Mouse (Mus musculus) gastrocnemius, postnatal 10 days (tissue): ENCODE data around the gene Cyth3. TPM values are rescaled to one million over a fixed set of nuclear protein-coding genes. Genes with fewer than 3 reads are reported as not detected.

Experiments used
- DNase-seq: peaks from one replicate; pipeline ENCODE4 v3.0.0; 2021; ENCODE audit warnings: mixed read lengths
- total RNA-seq, 2 experiments: library from RNA; stranded (reverse); gene quantifications; 2 replicates each; pipeline ENCODE4 v1.2.3; 2021

The Cyth3 gene
- total RNA-seq, 2 experiments from 2014 or later: 39.9 to 51.8 TPM

GRCm38 (mm10) chr5:143668884-143669283, 46.6 kb downstream of the Cyth3 start:
- no peak for DNase-seq

GRCm38 (mm10) chr5:143669393-143669792, 47.1 kb downstream of the Cyth3 start:
- no peak for DNase-seq

- DNase-seq: no peak
These were observed 47.6 kb downstream of the Cyth3 start for GRCm38 (mm10) chr5:143669839-143670238.

GRCm38 (mm10) chr5:143670740-143671415, 48.6 kb downstream of the Cyth3 start:
- no peak for DNase-seq

DNA sequence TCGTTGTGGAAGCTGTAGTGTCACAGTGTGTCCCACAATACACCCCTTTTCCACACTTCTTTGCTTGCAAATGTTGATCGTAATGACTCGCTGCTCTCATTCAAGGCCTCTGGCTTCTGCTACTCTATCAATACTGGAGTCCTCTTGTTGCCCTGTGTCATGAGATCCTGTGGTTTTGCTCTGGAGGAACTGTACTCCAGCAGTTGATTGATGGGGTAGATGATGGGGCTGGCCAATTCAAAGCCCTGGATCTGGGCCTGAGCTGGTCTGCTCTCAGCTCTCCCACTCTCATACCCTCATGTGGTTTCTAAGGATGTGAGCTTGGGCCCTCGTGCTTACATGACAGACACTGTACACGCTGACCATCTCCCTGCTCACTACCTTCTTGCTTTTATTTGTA, 52.3 kb downstream of the Cyth3 start:
- no peak for DNase-seq

GRCm38 (mm10) chr5:143676218-143676985, 54.2 kb downstream of the Cyth3 start:
- no peak for DNase-seq

- DNase-seq: no peak
These were observed 55.1 kb downstream of the Cyth3 start for GRCm38 (mm10) chr5:143677363-143677762.

DNA sequence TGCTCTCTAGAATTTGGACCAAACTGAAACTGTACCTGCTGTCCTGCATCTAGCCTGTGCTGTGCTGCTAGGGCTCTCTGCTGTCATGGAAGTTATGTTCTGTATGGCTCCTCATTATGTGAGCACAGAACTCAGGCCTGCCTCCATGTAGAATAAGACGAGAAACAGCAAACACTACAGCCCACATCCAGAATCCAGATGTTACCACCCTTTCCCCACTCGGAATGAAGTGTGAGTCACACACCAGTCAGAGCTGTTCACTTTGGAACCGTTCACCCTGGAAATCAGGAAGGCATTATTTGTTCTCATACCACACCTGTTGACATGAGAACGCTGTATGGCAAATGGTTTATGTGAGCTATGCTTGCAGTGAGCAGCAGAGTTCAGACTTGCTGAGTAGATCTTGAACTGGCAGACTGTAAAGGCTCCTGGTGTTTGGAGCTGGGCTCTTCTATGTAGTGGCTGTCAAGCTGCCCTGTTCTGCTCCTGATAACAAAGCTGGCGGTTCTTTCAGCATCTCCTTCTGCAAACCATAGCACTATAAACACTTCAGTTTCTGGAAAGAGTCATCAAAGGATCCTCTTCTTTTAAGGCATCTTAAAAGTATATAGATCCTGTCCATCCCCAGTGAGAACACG, 56.5 kb downstream of the Cyth3 start:
- no peak for DNase-seq

DNA sequence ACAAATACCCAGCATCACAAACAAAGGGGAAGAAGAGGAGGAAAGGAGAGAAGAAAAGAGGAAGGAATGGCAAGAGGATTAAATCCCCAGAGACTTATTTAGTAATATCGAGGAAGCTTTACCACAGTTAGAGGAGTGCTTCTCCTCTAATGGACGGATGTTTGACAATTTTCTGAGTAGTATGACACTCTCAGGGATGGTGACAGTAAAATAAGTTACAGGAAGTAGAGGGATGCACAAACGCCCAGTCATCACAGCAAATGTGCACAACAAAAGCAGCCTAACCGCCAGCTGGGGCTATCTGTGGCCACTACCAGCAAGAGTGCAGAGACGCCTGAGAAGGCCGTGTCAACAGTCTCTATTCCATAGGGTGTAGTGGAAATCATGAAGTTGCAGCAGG, 57.4 kb downstream of the Cyth3 start:
- no peak for DNase-seq

GRCm38 (mm10) chr5:143683696-143684095, 61.4 kb downstream of the Cyth3 start:
- DNase-seq: no peak

DNA sequence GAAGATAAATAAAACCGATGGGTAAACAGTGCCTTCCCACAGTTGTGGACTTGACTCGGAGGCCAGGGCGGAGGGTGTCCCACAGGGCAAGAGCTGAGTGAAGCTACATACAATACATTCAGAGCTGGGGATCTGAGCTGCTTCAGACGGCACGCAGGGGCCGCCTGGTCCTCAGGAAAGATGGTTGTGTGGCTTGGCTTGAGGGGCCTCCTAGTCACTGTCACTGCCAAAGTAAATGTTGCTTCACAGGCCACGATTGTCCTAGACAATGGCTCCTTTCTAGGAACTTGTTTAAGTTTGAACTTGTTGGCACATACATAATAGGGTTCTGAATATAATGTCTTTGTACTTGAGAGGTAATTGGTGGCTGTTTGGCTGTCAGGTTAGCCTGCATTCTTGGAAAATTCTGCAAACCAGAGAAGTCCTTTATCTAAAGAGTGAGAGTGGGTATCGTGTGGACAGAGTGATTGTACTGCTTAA, 62.7 kb downstream of the Cyth3 start:
- DNase-seq: no peak

GRCm38 (mm10) chr5:143686456-143686855, 64.2 kb downstream of the Cyth3 start:
- no peak for DNase-seq

GRCm38 (mm10) chr5:143687589-143687988, 65.3 kb downstream of the Cyth3 start:
- DNase-seq: no peak

GRCm38 (mm10) chr5:143690392-143690791, 68.1 kb downstream of the Cyth3 start:
- no peak for DNase-seq

GRCm38 (mm10) chr5:143690926-143691325, 68.7 kb downstream of the Cyth3 start:
- DNase-seq: no peak

DNA sequence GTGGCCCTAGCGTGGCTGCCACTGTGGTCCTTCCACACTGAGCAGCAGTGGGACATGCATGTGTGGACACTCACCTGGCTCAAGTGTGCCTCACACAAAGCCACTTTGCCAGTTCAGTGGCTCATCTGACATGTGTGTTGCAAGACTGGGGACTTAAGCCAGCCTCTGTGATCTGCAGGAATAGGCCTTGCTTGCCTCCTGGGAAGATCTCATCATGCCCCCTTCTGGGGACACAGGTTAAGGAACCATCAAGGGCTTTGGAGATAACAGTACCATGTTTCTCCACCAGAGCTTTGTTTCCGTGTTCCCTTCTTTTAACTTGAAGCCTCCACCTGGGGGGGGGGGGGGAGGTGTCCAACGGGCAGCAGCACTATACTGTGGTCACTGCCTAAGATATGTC, 74.1 kb downstream of the Cyth3 start:
- no peak for DNase-seq

DNA sequence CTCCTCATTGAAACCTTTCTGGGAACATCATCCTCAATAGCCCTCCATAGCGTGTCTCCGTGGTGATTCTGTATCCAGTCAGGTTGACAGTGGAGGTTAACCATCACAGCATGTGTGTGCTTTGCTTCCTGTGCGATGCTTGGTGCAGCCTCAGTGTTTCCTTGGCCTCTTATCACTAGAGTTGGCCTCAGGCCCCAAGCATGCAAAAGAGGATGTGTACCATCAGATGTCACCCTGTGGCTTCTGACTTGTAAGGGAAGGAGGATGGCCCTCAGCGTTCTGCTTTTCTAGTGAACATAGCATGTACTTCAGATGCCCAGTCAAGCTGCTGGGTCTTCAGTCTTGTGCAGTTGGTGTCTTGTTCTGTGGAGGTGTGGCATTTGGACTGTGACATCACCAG, 76.2 kb downstream of the Cyth3 start:
- DNase-seq: no peak

- no peak for DNase-seq
These were observed 78.0 kb downstream of the Cyth3 start for GRCm38 (mm10) chr5:143700247-143700646.

- DNase-seq: no peak
These were observed 78.8 kb downstream of the Cyth3 start for GRCm38 (mm10) chr5:143701074-143701473.

DNA sequence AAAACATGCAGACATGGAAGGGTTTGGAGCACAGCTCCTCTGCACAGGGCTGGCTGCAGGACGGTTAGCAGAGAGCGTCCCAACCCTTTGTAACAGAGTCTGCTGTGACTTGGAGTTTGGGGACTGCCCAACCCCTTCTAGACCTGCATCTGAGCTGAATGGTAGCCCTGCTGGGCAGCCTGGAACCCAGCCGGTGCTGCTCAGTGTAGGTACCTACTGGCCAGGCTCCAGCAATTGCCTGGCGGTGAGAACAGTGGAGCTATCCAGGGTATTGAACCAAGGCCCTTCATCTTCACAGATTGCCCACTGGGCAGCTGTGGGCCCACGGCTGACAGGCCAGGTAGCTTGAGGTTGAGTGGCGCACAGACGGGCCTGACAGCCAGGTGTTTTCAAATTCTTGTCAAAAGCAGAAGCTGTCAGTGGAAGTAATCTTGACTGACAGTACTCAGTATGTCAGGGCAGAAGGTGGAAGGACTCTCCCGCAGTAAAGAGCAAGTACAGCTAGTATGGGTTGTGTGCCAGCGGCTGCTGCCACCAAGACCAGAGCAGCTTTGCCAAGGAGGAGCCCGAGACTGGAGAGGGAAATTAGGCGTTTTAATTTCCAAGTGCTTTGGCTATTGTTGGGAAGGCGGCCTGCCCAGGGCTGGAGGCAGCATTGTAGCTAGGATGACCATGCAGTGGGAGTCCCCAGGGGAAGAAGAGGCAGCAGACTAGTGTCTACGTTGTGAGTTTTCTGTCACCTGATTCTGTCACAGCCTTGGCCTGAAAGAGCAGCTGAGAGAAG, 82.8 kb downstream of the Cyth3 start:
- DNase-seq: no peak

- DNase-seq: no peak
These were observed 83.4 kb downstream of the Cyth3 start for GRCm38 (mm10) chr5:143705659-143705982.

GRCm38 (mm10) chr5:143706030-143706821, 84.0 kb downstream of the Cyth3 start:
- DNase-seq: no peak
